Mouse (Mus musculus): ENCODE data around the gene Cdon. TPM values are rescaled to one million over a fixed set of nuclear protein-coding genes. Genes with fewer than 3 reads are reported as not detected.

Gene Cdon
- polyA plus RNA-seq, 1 experiment from 2014 or later = 4.6 TPM

DNA sequence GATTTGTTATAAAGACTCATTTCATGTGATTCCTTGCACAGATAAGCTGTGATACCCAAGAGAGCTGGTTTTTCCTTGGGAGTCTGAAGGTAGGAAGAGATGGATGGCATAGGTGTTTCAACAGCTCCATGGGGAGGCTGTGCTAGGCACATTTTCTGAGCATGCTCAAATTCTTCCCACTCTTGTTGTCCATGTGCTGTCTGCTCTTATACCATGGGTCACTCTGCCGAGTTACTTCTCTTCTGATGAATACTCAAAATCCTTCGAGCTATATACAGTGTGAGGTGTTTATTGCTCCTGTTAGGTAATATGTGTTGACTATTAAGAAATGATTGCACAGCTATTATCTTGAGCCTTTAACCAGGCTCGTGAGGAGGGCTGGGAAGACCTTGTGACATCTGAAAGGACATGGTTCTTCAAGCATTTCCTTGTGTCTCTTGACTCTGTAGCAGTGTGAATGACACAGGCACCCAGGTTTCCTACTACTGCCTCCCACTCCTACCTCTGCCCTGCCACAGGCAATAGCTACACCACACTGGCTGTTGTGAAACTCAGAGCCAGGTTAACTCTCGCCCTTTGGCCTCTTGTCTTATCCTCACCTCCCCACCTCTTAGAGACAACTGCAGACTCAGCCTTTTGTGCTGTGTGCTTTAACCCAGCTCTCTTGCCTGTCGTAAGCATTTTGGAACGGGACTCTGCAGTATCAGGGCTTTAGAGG is 99.9 kb downstream of the Cdon start:
- H3K4me1 ChIP-seq (ENCODE audit: control insufficient read depth, insufficient read depth, low read length) = no peaks in the 10 kb centered on the region
- no peak overlapping the region for H3K4me3 ChIP-seq (ENCODE audit: low read depth, low read length)
- no peak for ATAC-seq (ENCODE audit: low read depth)
- H3K27me3 ChIP-seq (ENCODE audit: control insufficient read depth, insufficient read depth, low read length) = no peaks in the 10 kb centered on the region
- 84% methylated on average over 6 of the region's 6 CpGs for WGBS
- no peak overlapping the region for H3K27ac ChIP-seq (ENCODE audit: low read depth, low read length)
- H3K36me3 ChIP-seq (ENCODE audit: control insufficient read depth, insufficient read depth, low read length) = no peaks in the 10 kb centered on the region
- no peak overlapping the region for H3K9ac ChIP-seq (replicated peaks; ENCODE audit: low read depth, low read length)
- no peaks in the 10 kb centered on the region for H3K9me3 ChIP-seq (ENCODE audit: control insufficient read depth, low read length)
- no peak overlapping the region for H3K4me2 ChIP-seq (ENCODE audit: low read depth, low read length)

DNA sequence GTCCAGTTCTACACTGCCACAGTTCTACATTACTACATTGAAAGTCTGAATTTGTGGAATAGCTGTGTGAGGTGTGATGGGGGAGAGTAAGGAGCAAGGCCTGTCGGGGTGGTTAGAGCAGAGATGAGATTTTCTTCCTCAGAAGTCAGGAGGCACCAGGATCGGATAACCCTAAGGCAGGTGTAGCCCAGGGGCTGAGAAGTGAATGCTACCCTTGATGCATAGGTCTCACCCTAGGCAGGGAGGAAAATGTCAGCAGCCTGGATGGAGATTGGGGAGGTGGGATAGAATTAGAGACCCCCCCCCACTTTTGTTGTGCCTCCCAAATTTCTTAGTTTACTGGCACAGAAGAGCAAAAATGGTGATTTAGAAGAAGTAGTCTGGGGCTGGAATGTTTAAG is 101.3 kb downstream of the Cdon start:
- H3K4me3 ChIP-seq (ENCODE audit: low read depth, low read length) = no peak overlapping the region
- no peak overlapping the region for H3K4me2 ChIP-seq (ENCODE audit: low read depth, low read length)
- WGBS = 79% methylated on average over 2 of the region's 2 CpGs
- no peak overlapping the region for H3K9ac ChIP-seq (replicated peaks; ENCODE audit: low read depth, low read length)
- ATAC-seq (ENCODE audit: low read depth) = no peak
- no peaks in the 10 kb centered on the region for H3K27me3 ChIP-seq (ENCODE audit: control insufficient read depth, insufficient read depth, low read length)
- no peaks in the 10 kb centered on the region for H3K4me1 ChIP-seq (ENCODE audit: control insufficient read depth, insufficient read depth, low read length)
- no peak overlapping the region for H3K27ac ChIP-seq (ENCODE audit: low read depth, low read length)
- no peaks in the 10 kb centered on the region for H3K9me3 ChIP-seq (ENCODE audit: control insufficient read depth, low read length)
- H3K36me3 ChIP-seq (ENCODE audit: control insufficient read depth, insufficient read depth, low read length) = no peaks in the 10 kb centered on the region

DNA sequence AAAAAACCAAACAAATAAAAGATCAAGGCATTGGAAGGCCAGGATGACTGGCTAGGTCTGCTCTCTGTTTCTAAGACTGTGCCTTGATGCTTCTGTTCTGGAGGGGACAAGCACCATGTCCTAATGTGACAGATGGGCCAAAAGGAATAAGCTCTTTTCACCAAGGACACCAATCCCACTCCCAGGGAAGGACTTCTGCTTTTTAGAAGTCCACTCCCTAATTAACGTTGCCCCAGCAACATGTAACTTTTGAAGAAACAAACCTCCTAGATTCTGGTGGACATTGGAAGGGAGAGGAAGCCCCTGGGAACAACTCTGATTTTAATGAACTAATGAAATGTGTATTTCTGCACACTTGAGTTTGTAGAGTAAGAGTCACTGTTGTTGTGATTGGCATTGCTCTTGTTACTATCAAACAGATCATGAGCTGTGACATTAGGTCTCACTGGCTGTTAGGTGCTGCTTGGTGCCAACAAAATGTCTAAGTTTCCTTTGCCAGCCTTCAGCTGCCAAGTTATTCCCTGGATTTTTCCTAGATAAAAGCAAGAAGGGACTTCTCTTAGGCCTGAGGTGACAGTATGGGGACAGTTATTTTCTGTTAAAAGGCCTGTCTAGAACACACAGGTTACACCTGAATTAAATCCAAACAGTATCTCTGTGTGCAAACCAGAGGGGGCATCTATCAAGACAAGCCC is 102.0 kb downstream of the Cdon start:
- H3K4me2 ChIP-seq (ENCODE audit: low read depth, low read length) = no peak overlapping the region
- no peaks in the 10 kb centered on the region for H3K9me3 ChIP-seq (ENCODE audit: control insufficient read depth, low read length)
- ATAC-seq (ENCODE audit: low read depth) = no peak
- H3K4me3 ChIP-seq (ENCODE audit: low read depth, low read length) = no peak overlapping the region
- no peak overlapping the region for H3K27ac ChIP-seq (ENCODE audit: low read depth, low read length)
- H3K4me1 ChIP-seq (ENCODE audit: control insufficient read depth, insufficient read depth, low read length) = no peaks in the 10 kb centered on the region
- 59% methylated on average over 1 of the region's 1 CpGs for WGBS
- H3K27me3 ChIP-seq (ENCODE audit: control insufficient read depth, insufficient read depth, low read length) = no peaks in the 10 kb centered on the region
- no peak overlapping the region for H3K9ac ChIP-seq (replicated peaks; ENCODE audit: low read depth, low read length)
- no peaks in the 10 kb centered on the region for H3K36me3 ChIP-seq (ENCODE audit: control insufficient read depth, insufficient read depth, low read length)

DNA sequence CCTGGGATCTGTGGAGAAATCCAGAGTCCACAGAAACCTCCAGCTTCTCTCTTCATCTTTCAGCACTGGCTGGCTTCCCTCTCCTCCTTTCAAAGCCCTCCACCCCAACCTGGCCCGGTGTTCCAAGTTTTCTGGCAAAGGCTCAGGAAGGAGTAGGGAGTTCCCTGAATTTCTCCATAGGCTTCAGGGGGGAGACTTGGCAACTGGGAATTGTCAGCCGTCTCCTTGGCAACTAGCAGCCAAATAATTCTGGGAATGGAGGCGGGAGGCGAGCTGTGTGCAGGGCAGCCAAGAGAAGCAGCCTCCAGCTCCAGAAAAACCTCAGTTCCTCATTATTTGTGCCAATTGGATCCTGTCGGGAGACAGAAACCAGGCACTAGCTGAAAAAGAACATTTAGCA is 102.6 kb downstream of the Cdon start:
- no peak overlapping the region for H3K4me2 ChIP-seq (ENCODE audit: low read depth, low read length)
- no peak overlapping the region for H3K27ac ChIP-seq (ENCODE audit: low read depth, low read length)
- H3K4me1 ChIP-seq (ENCODE audit: control insufficient read depth, insufficient read depth, low read length) = no peaks in the 10 kb centered on the region

DNA sequence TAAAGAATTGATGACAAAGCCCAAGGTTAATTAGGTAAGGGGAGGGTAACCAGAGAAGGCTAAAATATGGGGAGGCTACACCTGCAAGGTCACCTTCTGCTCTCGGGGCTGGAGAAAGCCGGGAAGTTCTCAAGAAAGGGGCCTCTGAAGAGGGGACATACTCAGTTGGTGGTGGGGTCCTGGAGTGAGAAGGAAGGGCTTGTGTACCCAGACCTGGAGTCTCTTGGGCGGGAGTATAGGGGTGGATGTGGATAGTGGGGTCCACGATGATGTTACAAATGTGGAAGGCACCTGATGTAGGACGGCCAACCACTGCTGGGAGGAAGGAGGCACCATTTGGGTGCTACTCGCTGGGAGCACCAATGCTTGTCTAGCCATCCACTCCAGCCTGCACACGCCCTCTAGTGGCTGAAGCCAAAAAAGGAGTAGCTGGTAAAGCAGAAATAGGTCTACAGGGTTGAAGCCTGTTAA is 103.0 kb downstream of the Cdon start:
- Histone ChIP-seq H3K36me3 (ENCODE audit: control insufficient read depth, insufficient read depth, low read length) (no peaks in the 10 kb centered on the region), H3K27ac (ENCODE audit: low read depth, low read length) (no peak overlapping the region), H3K27me3 (ENCODE audit: control insufficient read depth, insufficient read depth, low read length) (no peaks in the 10 kb centered on the region), H3K9ac (replicated peaks; ENCODE audit: low read depth, low read length) (no peak overlapping the region), H3K9me3 (ENCODE audit: control insufficient read depth, low read length) (no peaks in the 10 kb centered on the region), H3K4me2 (ENCODE audit: low read depth, low read length) (no peak overlapping the region), H3K4me3 (ENCODE audit: low read depth, low read length) (no peak overlapping the region), H3K4me1 (ENCODE audit: control insufficient read depth, insufficient read depth, low read length) (no peaks in the 10 kb centered on the region)
- 22% methylated on average over 7 of the region's 7 CpGs for WGBS
- ATAC-seq (ENCODE audit: low read depth) = peak; percentile 88

More for the DNA sequence above, 102.6 kb downstream of the Cdon start:
- 10% methylated on average over 5 of the region's 5 CpGs for WGBS
- ATAC-seq (ENCODE audit: low read depth) = peak; percentile 61
- no peaks in the 10 kb centered on the region for H3K9me3 ChIP-seq (ENCODE audit: control insufficient read depth, low read length)
- no peaks in the 10 kb centered on the region for H3K36me3 ChIP-seq (ENCODE audit: control insufficient read depth, insufficient read depth, low read length)
- H3K4me3 ChIP-seq (ENCODE audit: low read depth, low read length) = no peak overlapping the region
- no peak overlapping the region for H3K9ac ChIP-seq (replicated peaks; ENCODE audit: low read depth, low read length)
- H3K27me3 ChIP-seq (ENCODE audit: control insufficient read depth, insufficient read depth, low read length) = no peaks in the 10 kb centered on the region

DNA sequence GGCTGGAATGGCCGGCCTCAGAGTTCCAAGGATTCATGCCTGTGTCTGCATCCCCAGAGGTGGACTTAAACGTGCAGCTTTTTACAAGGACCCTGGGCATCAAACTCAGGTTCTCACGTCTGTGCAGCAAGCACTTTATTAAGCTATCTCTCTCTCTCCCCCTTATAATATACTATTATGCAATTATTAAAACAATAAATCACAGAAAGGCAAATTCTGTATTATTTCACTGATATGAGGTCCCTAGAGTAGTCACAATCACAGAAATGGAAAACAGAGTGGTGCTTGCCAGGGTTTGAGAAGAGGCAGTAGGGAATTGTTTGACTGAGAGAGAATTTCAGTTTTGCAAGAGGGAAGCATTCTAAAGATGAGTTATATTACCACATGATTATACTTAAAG is 108.2 kb downstream of the Cdon start:
- peak; percentile 58 for ATAC-seq (ENCODE audit: low read depth)
- Histone ChIP-seq H3K9me3 (ENCODE audit: control insufficient read depth, low read length) (no peaks in the 10 kb centered on the region), H3K9ac (replicated peaks; ENCODE audit: low read depth, low read length) (no peak overlapping the region), H3K27ac (ENCODE audit: low read depth, low read length) (no peak overlapping the region), H3K4me1 (ENCODE audit: control insufficient read depth, insufficient read depth, low read length) (no peaks in the 10 kb centered on the region), H3K4me3 (ENCODE audit: low read depth, low read length) (no peak overlapping the region), H3K4me2 (ENCODE audit: low read depth, low read length) (no peak overlapping the region), H3K27me3 (ENCODE audit: control insufficient read depth, insufficient read depth, low read length) (no peaks in the 10 kb centered on the region), H3K36me3 (ENCODE audit: control insufficient read depth, insufficient read depth, low read length) (no peaks in the 10 kb centered on the region)
- WGBS = 56% methylated on average over 3 of the region's 3 CpGs

DNA sequence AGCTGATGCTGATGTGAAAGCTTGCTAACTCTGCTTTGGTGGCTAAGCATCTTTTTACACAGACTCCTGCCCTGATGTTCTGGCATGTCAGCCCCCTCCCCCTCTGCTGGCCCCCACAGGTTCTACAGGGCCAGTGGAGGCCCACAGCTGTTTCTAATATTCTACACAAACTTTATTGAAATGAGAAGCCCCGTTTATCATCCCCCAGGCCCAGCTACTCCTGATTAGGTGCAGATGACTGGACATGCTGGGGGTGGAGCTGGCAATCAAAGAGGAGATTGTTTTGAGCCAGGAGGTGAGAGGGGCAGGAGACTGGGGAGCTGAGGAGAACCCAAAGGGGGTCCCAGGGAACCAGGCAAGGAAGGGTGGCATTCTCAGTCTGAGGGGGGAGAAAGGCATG is 108.9 kb downstream of the Cdon start:
- H3K27ac ChIP-seq (ENCODE audit: low read depth, low read length) = 0 out of 2 replicates have a peak overlapping the region, but pooled peaks have one; percentile 28
- WGBS = 19% methylated on average over 1 of the region's 1 CpGs
- ATAC-seq (ENCODE audit: low read depth) = peak; percentile 14; the same call in 1 of the 2 replicates
- H3K27me3 ChIP-seq (ENCODE audit: control insufficient read depth, insufficient read depth, low read length) = no peaks in the 10 kb centered on the region
- no peak overlapping the region for H3K9ac ChIP-seq (replicated peaks; ENCODE audit: low read depth, low read length)
- H3K4me2 ChIP-seq (ENCODE audit: low read depth, low read length) = no peak overlapping the region
- H3K36me3 ChIP-seq (ENCODE audit: control insufficient read depth, insufficient read depth, low read length) = no peaks in the 10 kb centered on the region
- no peaks in the 10 kb centered on the region for H3K4me1 ChIP-seq (ENCODE audit: control insufficient read depth, insufficient read depth, low read length)
- no peak overlapping the region for H3K4me3 ChIP-seq (ENCODE audit: low read depth, low read length)
- no peaks in the 10 kb centered on the region for H3K9me3 ChIP-seq (ENCODE audit: control insufficient read depth, low read length)

DNA sequence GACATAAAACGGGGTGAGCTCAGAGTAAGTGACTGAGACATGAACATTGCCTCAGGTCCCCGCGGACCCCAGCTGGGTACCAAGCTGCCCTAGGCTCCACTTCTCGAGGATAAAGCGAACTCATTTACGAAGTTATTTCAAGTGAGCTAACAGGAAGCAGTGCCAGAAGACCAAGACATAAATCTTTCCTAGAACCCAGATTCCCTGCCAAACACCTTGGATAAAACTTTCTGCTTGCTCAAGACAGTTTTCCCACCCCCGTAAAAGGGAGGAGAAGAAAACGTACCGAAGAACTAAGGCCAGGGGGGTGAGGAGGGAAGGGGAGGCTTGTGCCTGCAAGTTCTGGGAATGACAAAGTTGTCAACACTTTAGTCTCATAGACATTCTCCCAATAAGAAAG is 112.3 kb downstream of the Cdon start:
- Histone ChIP-seq H3K4me3 (ENCODE audit: low read depth, low read length) (no peak overlapping the region), H3K4me2 (ENCODE audit: low read depth, low read length) (no peak overlapping the region), H3K4me1 (ENCODE audit: control insufficient read depth, insufficient read depth, low read length) (no peaks in the 10 kb centered on the region), H3K9me3 (ENCODE audit: control insufficient read depth, low read length) (no peaks in the 10 kb centered on the region), H3K36me3 (ENCODE audit: control insufficient read depth, insufficient read depth, low read length) (no peaks in the 10 kb centered on the region), H3K9ac (replicated peaks; ENCODE audit: low read depth, low read length) (no peak overlapping the region), H3K27ac (ENCODE audit: low read depth, low read length) (no peak overlapping the region), H3K27me3 (ENCODE audit: control insufficient read depth, insufficient read depth, low read length) (no peaks in the 10 kb centered on the region)
- WGBS = 73% methylated on average over 9 of the region's 9 CpGs
- ATAC-seq (ENCODE audit: low read depth) = no peak

DNA sequence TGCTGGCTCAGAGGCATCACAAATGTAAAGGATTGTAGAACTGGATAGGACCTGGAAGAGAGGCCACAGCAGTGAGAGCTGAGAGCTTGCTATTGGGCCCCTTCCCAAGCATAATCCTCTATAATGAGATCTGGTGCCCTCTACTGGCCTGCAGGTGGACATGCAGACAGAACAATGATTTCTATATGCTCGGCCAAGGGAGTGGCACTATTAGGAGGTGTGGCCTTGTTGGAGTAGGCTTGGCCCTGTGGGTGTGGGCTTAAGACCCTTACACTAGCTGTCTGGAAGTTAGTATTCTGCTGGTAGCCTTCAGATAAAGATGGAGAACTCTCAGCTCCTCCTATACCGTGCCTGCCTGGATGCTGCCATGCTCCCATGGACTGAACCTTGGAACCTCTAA is 114.2 kb downstream of the Cdon start:
- ATAC-seq (ENCODE audit: low read depth) = peak; percentile 92
- Histone ChIP-seq H3K9ac (replicated peaks; ENCODE audit: low read depth, low read length) (no peak overlapping the region), H3K36me3 (ENCODE audit: control insufficient read depth, insufficient read depth, low read length) (no peaks in the 10 kb centered on the region), H3K4me3 (ENCODE audit: low read depth, low read length) (no peak overlapping the region), H3K9me3 (ENCODE audit: control insufficient read depth, low read length) (no peaks in the 10 kb centered on the region), H3K27ac (ENCODE audit: low read depth, low read length) (no peak overlapping the region), H3K4me2 (ENCODE audit: low read depth, low read length) (no peak overlapping the region), H3K27me3 (ENCODE audit: control insufficient read depth, insufficient read depth, low read length) (no peaks in the 10 kb centered on the region), H3K4me1 (ENCODE audit: control insufficient read depth, insufficient read depth, low read length) (no peaks in the 10 kb centered on the region)
- WGBS = 10% methylated on average over 2 of the region's 2 CpGs

Measured in neural tube, embryonic 14.5 days (tissue).